Mouse (Mus musculus) right cerebral cortex, adult 18-20 months (tissue): Measurements from ENCODE around the gene Cdh3.

ENCODE experiments used
- DNase-seq: peaks from one replicate; pipeline ENCODE4 v3.0.0; 2022; ENCODE audit warnings: mixed read lengths

The Cdh3 gene

DNA sequence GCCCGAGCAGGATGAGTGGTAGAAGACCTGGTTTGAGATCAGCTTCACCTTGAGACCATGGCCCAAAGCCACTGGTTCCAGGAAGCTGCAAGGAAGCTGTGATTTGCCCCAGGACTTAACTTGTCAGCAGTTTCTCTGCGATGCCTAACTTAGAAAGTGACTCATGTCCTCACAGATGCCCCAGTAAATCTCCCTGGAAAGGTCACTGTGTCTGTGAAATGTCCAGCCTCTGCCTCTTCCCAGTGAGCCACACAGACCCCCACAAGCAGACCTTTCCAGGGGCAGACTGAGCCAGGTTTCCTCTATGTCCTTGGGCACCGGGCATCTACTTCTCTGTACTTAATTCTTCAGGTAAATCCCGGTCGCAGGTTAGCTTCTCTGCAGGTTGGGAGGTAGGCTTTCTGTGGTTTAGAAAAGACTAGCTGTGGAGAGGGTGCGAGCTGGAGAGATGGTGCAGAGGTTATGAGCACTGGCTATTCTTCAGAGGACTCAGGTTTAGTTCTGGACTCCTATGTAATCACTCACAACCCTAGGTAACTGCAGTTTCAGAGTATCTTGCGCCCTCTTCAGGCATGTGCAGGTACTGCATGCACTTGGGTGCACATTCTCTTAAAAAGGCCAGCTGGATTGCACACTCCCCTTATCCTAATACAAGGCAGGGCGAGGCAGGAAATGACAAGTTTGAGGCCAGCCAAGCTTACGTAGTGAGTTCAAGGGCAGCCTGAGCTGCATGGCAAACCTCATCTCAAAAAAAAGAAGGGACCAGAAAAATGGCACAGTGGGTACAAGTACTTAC is 16.7 kb downstream of the Cdh3 start:
- DNase-seq: no peak

- DNase-seq: no peak
Observed at GRCm38 (mm10) chr8:106528596-106529249, 18.0 kb downstream of the Cdh3 start.

DNA sequence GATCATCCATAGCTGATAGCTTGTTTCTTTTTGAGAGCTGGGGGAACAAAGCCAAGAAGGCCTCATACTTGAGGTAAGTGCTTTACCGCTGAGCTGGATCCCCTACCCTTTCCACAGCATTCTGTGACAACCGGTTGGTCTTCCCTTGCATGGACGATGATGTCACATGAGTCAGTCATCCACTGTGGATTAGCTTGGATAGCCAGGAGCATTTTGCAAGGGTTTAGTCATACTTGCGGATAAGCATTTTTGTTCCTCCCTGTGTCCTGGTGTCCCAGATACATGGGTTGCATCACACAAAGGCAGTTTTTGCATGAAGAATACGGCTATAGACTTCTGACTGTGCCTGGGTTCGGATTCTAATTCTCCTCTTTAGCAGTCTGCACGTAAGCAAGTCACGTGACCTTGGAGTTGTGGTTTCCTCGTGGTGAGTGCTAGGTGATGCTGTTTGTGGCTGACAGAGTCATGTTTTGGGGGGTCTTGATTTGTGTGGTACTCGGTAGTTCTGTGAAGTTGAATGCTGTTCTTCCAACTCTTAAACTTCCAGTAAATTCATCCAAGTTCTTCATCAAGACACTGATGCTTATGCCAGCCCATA is 19.3 kb downstream of the Cdh3 start:
- DNase-seq: no peak

GRCm38 (mm10) chr8:106530566-106530965 is 19.9 kb downstream of the Cdh3 start:
- DNase-seq: no peak

- DNase-seq: no peak
Observed at GRCm38 (mm10) chr8:106533709-106534108, 23.0 kb downstream of the Cdh3 start.

GRCm38 (mm10) chr8:106534449-106534848 is 23.8 kb downstream of the Cdh3 start:
- DNase-seq: peak; percentile 15

GRCm38 (mm10) chr8:106535448-106535847 is 24.8 kb downstream of the Cdh3 start:
- no peak for DNase-seq

DNA sequence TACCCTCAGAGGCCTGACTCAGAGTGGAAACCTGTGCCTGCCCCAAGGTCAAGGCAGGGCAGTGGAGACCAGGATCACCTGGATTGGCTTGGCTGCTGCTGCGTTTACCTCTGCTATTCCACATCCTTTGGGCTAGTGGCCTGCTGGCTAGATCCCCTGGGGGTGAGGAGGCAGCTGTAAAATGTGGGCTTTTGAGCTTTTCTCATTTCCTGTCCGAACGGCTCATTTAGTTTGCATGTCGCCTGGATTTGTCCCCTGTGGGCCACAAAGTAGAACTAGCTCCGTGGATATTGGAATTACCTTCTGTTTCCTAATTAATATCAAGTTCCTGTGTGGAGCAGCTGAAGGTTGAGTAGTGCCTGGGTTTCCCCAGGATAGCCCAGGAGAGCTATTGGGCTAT is 28.5 kb downstream of the Cdh3 start:
- no peak for DNase-seq

DNA sequence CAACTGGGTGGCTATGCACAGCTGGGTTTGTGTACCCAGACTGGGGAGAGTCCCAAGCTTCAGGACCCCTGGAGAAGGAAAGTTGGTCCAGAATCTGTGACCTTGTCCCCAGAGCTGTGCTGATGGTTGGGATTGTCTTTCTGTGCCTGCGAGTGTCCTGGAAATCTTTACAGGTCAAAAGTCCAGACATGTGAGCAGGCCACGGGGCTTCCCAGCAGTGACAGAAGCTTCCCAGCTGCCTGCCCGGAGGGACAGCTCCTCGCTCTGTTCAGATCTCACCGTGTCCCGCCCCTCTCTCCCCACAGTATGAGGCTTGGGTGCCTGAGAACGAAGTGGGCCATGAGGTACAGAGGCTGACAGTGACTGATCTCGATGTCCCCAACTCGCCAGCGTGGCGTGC is 30.3 kb downstream of the Cdh3 start:
- no peak for DNase-seq

- DNase-seq: no peak
Observed at GRCm38 (mm10) chr8:106543043-106543442, 32.4 kb downstream of the Cdh3 start.

DNA sequence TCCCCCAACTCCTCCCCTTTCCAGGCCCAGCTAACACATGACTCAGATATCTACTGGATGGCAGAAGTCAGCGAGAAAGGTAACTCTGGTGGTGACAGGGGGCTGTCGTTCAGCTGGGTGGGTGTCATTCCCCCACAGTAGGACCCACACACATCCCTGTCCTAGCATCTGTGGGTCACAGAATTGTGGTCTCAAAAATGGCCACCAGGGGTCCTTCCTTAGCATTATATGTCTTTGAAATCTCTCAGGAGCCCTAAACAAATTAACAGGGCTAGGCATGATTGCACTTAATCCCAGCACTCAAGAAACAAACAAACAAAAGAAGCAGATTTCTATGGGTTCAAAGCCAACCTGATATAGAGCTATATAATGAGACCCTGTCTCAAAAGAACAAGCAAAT is 34.5 kb downstream of the Cdh3 start:
- no peak for DNase-seq

DNA sequence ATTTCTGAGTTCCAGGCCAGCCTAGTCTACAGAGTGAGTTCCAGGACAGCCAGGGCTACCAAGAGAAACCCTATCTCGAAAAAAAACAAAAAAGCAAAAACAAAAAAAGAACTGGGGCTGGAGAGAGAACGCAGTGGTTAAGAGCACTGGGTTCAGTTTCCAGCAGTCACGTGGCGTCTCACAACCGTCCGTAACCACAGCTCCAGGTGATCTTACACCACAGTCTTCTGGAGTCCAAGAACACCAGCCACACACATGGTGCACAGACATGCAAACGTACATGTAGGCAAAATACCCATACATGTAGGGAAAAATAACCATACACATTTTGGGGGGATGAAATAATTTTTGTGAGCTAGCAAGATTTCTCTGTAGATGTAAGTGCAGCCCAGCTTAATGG is 36.1 kb downstream of the Cdh3 start:
- DNase-seq: no peak

GRCm38 (mm10) chr8:106548366-106548936 is 37.8 kb downstream of the Cdh3 start:
- DNase-seq: no peak

DNA sequence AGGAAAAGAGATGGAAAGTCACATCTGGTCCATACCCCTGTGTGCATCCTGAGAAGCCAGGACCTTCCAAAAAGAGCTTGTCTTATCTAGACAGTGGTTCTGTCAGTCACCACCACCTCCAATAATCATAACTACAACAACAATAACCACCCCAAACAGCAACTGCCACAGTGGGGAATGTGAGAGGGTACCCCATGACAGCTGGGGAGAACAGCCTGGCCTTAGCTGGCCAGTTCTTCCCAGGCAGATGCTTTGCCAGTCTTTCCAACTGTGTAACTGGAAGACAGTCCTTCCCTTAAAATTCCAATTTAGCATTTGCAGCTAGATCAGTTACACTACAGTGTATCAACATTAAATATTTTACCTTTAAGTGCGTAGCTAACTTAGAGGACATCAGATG is 40.2 kb downstream of the Cdh3 start:
- DNase-seq: no peak

DNA sequence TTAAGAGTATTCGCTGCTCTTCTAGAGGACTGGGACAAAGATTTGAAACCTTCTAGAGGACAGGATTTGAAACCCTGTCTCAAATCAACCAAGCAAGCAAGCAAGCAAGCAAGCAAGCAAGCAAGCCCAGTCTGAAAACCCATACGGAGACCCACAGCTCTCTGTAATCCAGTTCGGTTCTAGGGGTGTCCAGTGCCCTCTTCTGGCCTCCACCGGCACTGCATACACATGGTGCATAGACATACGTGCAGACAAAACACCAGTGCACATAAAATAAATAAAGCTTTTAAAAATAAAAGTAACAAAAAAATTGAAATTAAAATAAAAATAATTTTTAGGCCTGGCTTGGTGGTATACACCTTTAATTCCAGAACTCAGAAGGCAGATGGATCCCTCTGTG is 43.3 kb downstream of the Cdh3 start:
- no peak for DNase-seq

DNA sequence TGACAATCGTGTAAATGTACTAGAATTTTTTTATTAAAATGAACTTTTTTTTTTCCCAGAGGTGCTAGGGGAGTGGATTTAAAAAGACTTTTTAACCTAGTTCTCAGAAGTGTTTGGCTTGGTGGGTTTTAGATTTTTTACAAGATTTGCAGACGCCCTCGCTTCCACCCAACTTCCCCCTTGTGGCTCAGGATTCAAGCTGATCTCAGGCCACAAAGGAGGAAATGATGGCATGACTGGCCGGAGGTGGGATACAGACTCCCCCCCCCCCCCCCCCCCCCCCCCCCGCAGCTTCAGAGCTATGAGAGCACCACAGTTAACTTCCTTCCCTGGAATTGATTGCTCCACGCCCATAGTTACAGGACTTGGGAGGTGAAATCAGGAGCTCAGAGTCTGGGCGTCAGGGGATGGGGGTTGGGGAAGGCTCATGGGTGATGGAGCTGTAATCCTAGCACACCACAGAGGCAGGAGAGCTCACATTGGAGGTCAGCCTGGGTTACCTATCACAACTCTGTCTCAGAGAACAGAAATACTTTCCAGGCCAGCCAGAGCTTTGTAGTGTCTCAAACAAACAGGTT is 45.5 kb downstream of the Cdh3 start:
- no peak for DNase-seq

DNA sequence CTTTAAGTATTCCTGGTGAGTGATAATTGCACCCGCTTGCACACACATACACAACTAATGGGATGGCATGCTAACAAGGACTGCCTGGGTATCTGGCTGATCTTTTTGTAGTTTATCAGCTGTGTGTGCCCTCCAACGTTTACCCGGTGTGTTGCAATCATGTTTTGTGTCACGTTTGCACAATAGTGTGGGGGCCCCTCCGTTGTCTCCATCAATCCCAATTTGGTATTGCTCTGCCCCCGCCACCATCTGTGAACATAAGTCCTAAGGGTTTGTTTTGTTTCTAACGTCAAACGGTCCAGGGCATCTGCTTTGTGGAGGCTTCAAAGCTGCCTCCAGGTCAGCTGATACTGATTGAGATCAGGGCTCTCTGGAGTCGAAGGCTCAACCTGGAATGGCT is 49.2 kb downstream of the Cdh3 start:
- no peak for DNase-seq

- DNase-seq: peak; percentile 10
Observed at GRCm38 (mm10) chr8:106561097-106561865, 50.6 kb downstream of the Cdh3 start.

DNA sequence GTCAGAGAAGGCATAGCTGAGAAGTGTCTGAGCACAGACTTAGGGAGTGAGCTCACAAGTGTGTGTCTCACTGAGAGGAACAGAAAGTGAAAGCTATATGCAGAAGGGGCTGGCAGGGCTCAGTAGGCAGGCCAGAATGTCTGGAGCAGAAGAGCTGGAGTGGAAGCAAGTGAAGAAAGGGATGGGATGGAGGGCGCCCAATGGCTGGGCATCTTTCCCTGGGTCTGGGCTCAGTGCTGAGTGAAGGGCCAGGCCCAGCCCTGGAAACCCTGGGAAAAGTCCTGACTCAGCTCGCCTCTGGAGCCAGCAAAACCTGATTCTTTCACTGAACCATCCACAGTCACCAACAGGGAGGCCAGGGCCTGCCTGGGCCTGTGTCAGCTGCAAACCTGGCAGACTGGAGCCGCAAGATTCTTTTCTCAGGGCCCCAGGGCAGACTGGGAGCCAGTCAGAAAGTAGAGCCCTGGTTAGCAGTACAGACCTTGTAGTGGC is 53.0 kb downstream of the Cdh3 start:
- DNase-seq: no peak

DNA sequence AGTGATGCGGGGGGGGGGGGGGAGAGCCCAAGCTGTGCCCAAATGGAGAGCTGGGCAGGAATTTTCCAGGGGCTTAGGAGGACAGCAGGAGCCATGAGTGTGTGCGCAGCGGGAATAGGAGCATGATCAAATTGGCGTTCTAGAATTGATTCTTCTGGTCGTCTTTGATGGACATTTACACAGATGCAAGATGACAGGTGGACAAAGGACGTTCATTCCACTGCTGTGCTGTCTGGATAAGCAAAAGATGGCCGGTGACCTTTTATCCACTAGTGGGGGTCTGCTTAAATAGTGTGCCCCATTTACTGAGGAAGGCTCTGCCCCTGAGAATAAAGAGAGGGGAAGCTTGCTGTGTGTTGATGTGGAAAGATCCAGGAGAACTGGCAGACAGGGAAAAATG is 58.3 kb downstream of the Cdh3 start:
- DNase-seq: no peak

DNA sequence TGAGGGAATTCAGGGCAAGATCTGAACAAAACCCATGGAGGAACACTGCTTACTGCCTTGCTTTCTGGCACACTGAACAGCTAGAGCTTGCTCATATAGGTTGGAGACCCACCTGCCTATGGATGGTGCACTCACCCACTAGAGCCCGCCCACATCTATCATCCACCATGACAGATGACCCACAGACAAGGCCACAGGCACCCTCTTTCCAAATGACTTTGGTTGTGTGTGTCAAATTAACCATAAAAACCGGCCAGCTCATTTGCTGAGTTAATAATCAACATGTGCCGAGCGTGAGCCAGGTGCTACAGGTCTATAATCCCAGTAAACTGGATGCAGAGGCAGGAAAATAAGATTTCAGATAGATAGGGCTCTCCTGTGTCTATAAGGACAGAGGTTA is 59.7 kb downstream of the Cdh3 start:
- no peak for DNase-seq

DNA sequence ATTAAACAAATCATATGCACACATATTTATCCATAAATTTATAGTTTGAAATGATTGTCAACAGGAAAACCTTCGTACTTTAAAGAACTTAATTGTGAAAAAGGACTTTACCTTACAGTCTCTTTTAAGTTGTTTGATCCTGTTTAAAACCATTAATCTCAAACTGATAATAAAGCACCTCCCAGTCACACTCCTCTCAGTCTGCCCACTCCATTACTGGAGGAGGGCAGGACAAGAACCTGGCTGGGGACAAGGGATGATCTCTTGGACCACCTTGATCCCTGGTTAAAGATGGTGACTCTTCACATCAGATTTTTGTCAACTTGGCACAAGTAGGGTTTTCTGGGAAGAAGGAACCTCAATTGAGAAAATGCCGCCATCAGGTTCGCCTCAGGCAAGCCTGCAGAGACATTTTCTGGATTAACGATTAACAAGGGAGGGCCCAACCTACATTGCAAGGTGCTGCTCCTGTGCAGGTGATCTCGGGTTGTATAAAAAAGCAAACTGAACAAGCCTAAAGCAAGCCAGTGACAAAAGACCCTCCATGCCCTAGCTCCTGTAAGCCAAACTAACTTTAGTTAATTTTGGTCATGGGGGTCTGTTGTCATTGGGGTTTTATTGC is 61.0 kb downstream of the Cdh3 start:
- DNase-seq: no peak
